22 mouse cellular contexts compared by ENCODE assay signal in the genomic region with DNA sequence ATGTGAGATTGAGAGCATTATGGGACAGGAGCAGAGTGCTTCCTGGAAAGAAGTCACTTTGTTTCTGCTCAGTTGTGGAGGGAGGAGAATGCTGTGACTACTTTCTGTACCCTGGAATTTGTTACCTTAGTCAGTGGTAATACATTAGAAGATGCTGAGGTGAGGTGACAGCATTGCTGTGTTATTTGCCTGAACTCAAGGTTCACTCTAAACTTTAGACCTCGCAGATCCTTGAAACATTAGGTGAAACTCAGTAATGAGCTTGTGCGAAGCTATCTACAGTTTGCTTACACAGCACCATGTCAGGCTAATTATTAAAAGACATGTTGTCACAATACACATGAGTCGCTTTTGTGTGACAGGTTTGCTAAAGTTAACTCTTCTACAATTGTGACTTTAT. TPM values are rescaled to one million over a fixed set of nuclear protein-coding genes. Genes with fewer than 3 reads are reported as not detected.
DNase-seq lines count a peak whose midpoint lies in the region; ATAC-seq and TF ChIP-seq lines count a peak whose summit lies in the region.
"Had no signal": no experiment of that assay in that cellular context is flagged by ENCODE, and none has a peak within 500 bp of the region (broad histone marks: within the 10 kb centered on the region; RNA-seq: fewer than 3 reads in every experiment).

No protein-coding gene starts in this region.

- H3K36me3 ChIP-seq in kidney, postnatal 0 days (ENCODE audit: insufficient read depth, low read length) = no peaks in the 10 kb centered on the region
- H3K36me3 ChIP-seq in liver, postnatal 0 days (replicated peaks; ENCODE audit: insufficient read depth, low read length) = no peaks in the 10 kb centered on the region; the same call in 1 of the 2 replicates
- peaks cover 17% of the 10 kb centered on the region; the same call in 1 of the 2 replicates for H3K36me3 ChIP-seq in liver, embryonic 12.5 days
- no peaks in the 10 kb centered on the region for H3K36me3 ChIP-seq in intestine, embryonic 15.5 days
- no peaks in the 10 kb centered on the region for H3K36me3 ChIP-seq in small intestine, adult 2 months (ENCODE audit: control insufficient read depth, insufficient read depth, low read length)
- H3K36me3 ChIP-seq in heart, adult 2 months (ENCODE audit: control insufficient read depth, insufficient read depth, low read length) = no peaks in the 10 kb centered on the region
- H3K36me3 ChIP-seq: embryonic facial prominence, embryonic 15.5 days; heart, embryonic 13.5 days had no signal

- no peak for TF ChIP-seq POLR2A in small intestine, adult 2 months (IDR thresholded peaks at IDR 0.05; ENCODE audit: low read depth, low read length)
- no peak for TF ChIP-seq POLR2A in heart, adult 2 months (IDR thresholded peaks at IDR 0.05; ENCODE audit: insufficient read depth, low read depth, low read length)

- intact Hi-C loops in heart, adult 2 months (cut with DNase I) = no loop called here

- 62% methylated on average over 3 of the region's 3 CpGs for WGBS in kidney, postnatal 0 days
- WGBS in liver, postnatal 0 days (ENCODE audit: insufficient replicate concordance) = 67% methylated on average over 3 of the region's 3 CpGs
- WGBS in liver, embryonic 12.5 days (ENCODE audit: insufficient replicate concordance) = 84% methylated on average over 3 of the region's 3 CpGs
- WGBS in intestine, embryonic 15.5 days = 59% methylated on average over 3 of the region's 3 CpGs
- 49% methylated on average over 3 of the region's 3 CpGs for WGBS in small intestine, adult 2 months
- 82% methylated on average over 3 of the region's 3 CpGs for WGBS in heart, adult 2 months

- no peak for TF ChIP-seq EP300 in liver, postnatal 0 days (IDR thresholded peaks at IDR 0.05; ENCODE audit: low read depth)
- no peak for TF ChIP-seq EP300 in heart, adult 2 months (IDR thresholded peaks at IDR 0.05; ENCODE audit: insufficient read depth, low read depth, low read length)

- no peak overlapping the region for H3K27ac ChIP-seq in kidney, postnatal 0 days
- H3K27ac ChIP-seq in liver, postnatal 0 days (ENCODE audit: low read depth) = no peak overlapping the region
- no peak overlapping the region for H3K27ac ChIP-seq in liver, embryonic 12.5 days
- H3K27ac ChIP-seq in intestine, embryonic 15.5 days = no peak overlapping the region
- peak overlapping the region; percentile 46; the same call in 1 of the 2 replicates for H3K27ac ChIP-seq in small intestine, adult 2 months (ENCODE audit: insufficient read depth, low read depth, low read length)
- H3K27ac ChIP-seq in heart, adult 2 months = no peak overlapping the region
- H3K27ac ChIP-seq: embryonic facial prominence, embryonic 15.5 days; forebrain, embryonic 10.5 days; gastrocnemius, adult 2 months; heart, embryonic 13.5 days had no signal

- H3K4me2 ChIP-seq in kidney, postnatal 0 days (ENCODE audit: low read length) = no peak overlapping the region
- no peak overlapping the region; the same call in 1 of the 2 replicates for H3K4me2 ChIP-seq in liver, postnatal 0 days (ENCODE audit: low read depth, low read length)
- H3K4me2 ChIP-seq in liver, embryonic 12.5 days = no peak overlapping the region
- no peak overlapping the region for H3K4me2 ChIP-seq in intestine, embryonic 15.5 days (replicated peaks)
- H3K4me2 ChIP-seq: embryonic facial prominence, embryonic 15.5 days; heart, embryonic 13.5 days had no signal

- peak; percentile 3 for DNase-seq in kidney, postnatal 0 days (ENCODE audit: low spot score)
- no peak for DNase-seq in kidney, postnatal 4 days
- DNase-seq in liver, postnatal 0 days = no peak
- no peak for DNase-seq in heart, adult 2 months
- DNase-seq: adrenal gland, adult 2 months; adrenal gland, postnatal 36 days; cerebellum, adult 11 months; cerebellum, adult 8-10 months; cerebellum, postnatal 14 days; embryo, embryonic 11 days; gastrocnemius, adult 2 months; gastrocnemius, postnatal 25 days; heart, postnatal 36 days had no signal

- H3K27me3 ChIP-seq in kidney, postnatal 0 days (ENCODE audit: insufficient read depth, low read length) = no peaks in the 10 kb centered on the region
- no peaks in the 10 kb centered on the region for H3K27me3 ChIP-seq in liver, postnatal 0 days (ENCODE audit: insufficient read depth, low read length)
- no peaks in the 10 kb centered on the region for H3K27me3 ChIP-seq in liver, embryonic 12.5 days (replicated peaks)
- no peaks in the 10 kb centered on the region for H3K27me3 ChIP-seq in intestine, embryonic 15.5 days (replicated peaks)
- H3K27me3 ChIP-seq in small intestine, adult 2 months (ENCODE audit: control insufficient read depth, insufficient read depth, low read length) = no peaks in the 10 kb centered on the region
- H3K27me3 ChIP-seq in heart, adult 2 months (ENCODE audit: control insufficient read depth, insufficient read depth, low read length) = no peaks in the 10 kb centered on the region
- H3K27me3 ChIP-seq: CH12.LX; embryonic facial prominence, embryonic 15.5 days; heart, embryonic 13.5 days had no signal

- no peak for TF ChIP-seq CTCF in kidney, postnatal 0 days (IDR thresholded peaks at IDR 0.05; ENCODE audit: low read depth)
- no peak for TF ChIP-seq CTCF in liver, postnatal 0 days (IDR thresholded peaks at IDR 0.05; ENCODE audit: low read depth)
- TF ChIP-seq CTCF in small intestine, adult 2 months (IDR thresholded peaks at IDR 0.05; ENCODE audit: extremely low read depth, insufficient read length, insufficient replicate concordance, low read depth, low read length) = no peak
- TF ChIP-seq CTCF in heart, adult 2 months (IDR thresholded peaks at IDR 0.05) = no peak

- peak; percentile 75 for ATAC-seq in kidney, postnatal 0 days (replicated peaks; ENCODE audit: low FRiP score, low read depth)
- no peak for ATAC-seq in liver, postnatal 0 days
- ATAC-seq in liver, embryonic 12.5 days = no peak
- peak; percentile 65 for ATAC-seq in intestine, embryonic 15.5 days
- ATAC-seq: forebrain, embryonic 14.5 days had no signal

- H3K4me3 ChIP-seq in kidney, postnatal 0 days (replicated peaks; ENCODE audit: low read depth, low read length) = no peak overlapping the region
- no peak overlapping the region for H3K4me3 ChIP-seq in liver, postnatal 0 days (ENCODE audit: low read depth, low read length)
- H3K4me3 ChIP-seq in liver, embryonic 12.5 days = no peak overlapping the region
- H3K4me3 ChIP-seq in intestine, embryonic 15.5 days (replicated peaks) = no peak overlapping the region
- no peak overlapping the region for H3K4me3 ChIP-seq in small intestine, adult 2 months (ENCODE audit: low read depth, low read length)
- no peak overlapping the region for H3K4me3 ChIP-seq in heart, adult 2 months
- H3K4me3 ChIP-seq: embryonic facial prominence, embryonic 15.5 days; erythroblast, embryonic 14.5 days; forebrain, embryonic 10.5 days; gastrocnemius, adult 2 months; heart, embryonic 13.5 days had no signal

- no peaks in the 10 kb centered on the region for H3K79me2 ChIP-seq in heart, adult 2 months (replicated peaks; ENCODE audit: control insufficient read depth, insufficient read depth, low read length)

- no peaks in the 10 kb centered on the region for H3K4me1 ChIP-seq in kidney, postnatal 0 days (replicated peaks; ENCODE audit: insufficient read depth, low read length)
- H3K4me1 ChIP-seq in liver, postnatal 0 days (ENCODE audit: insufficient read depth) = 0 out of 2 replicates have a peak, but pooled peaks cover 2% of the 10 kb centered on the region
- no peaks in the 10 kb centered on the region for H3K4me1 ChIP-seq in liver, embryonic 12.5 days
- H3K4me1 ChIP-seq in intestine, embryonic 15.5 days (replicated peaks) = no peaks in the 10 kb centered on the region
- no peaks in the 10 kb centered on the region for H3K4me1 ChIP-seq in small intestine, adult 2 months (ENCODE audit: control insufficient read depth, insufficient read depth, insufficient read length, low read length)
- H3K4me1 ChIP-seq in heart, adult 2 months (ENCODE audit: control insufficient read depth, insufficient read depth, low read length) = no peaks in the 10 kb centered on the region
- H3K4me1 ChIP-seq: embryonic facial prominence, embryonic 15.5 days; heart, embryonic 13.5 days had no signal

- H3K9me3 ChIP-seq in kidney, postnatal 0 days (replicated peaks; ENCODE audit: low read length) = no peaks in the 10 kb centered on the region
- H3K9me3 ChIP-seq in liver, postnatal 0 days (ENCODE audit: low read length) = no peaks in the 10 kb centered on the region
- H3K9me3 ChIP-seq in liver, embryonic 12.5 days (replicated peaks) = no peaks in the 10 kb centered on the region
- no peaks in the 10 kb centered on the region for H3K9me3 ChIP-seq in intestine, embryonic 15.5 days
- H3K9me3 ChIP-seq: embryonic facial prominence, embryonic 15.5 days; forebrain, embryonic 10.5 days; heart, embryonic 13.5 days had no signal

- no peak overlapping the region for H3K9ac ChIP-seq in kidney, postnatal 0 days (ENCODE audit: low read depth, low read length)
- 0 out of 2 replicates have a peak overlapping the region, but pooled peaks have one; percentile 30 for H3K9ac ChIP-seq in liver, postnatal 0 days (replicated peaks)
- no peak overlapping the region for H3K9ac ChIP-seq in liver, embryonic 12.5 days
- no peak overlapping the region for H3K9ac ChIP-seq in intestine, embryonic 15.5 days
- no peak overlapping the region for H3K9ac ChIP-seq in heart, adult 2 months (ENCODE audit: low read depth, low read length)
- H3K9ac ChIP-seq: embryonic facial prominence, embryonic 15.5 days; heart, embryonic 13.5 days had no signal

RNA-seq across cellular contexts. Expression of gene Mms22l, which starts 47.2 kb away (rescaled TPM):
- 14.5 and 14.7 TPM in 2 replicates for polyA plus RNA-seq in kidney, postnatal 0 days (2015; fragmentation: Nextera tagmentation; extraction: Ambion mirVana)
- polyA plus RNA-seq in liver, postnatal 0 days (2015; fragmentation: Nextera tagmentation; extraction: Ambion mirVana) = 7.9 and 8.3 TPM in 2 replicates
- polyA plus RNA-seq in liver, embryonic 12.5 days (2016; fragmentation: Nextera tagmentation; extraction: Ambion mirVana) = 36.2 and 37.0 TPM in 2 replicates
- polyA plus RNA-seq in intestine, embryonic 15.5 days (2015; fragmentation: Nextera tagmentation; extraction: Ambion mirVana) = 24.2 and 25.5 TPM in 2 replicates
- polyA plus RNA-seq in small intestine, adult 2 months (2012; rRNA removed) = 0.85 and 1.5 TPM in 2 replicates
- under 1 TPM; 0.45 to 0.65 TPM for total RNA-seq in heart, adult 2 months (2021)
- polyA plus RNA-seq in heart, adult 2 months (2012; rRNA removed) = 0.35 and 0.56 TPM in 2 replicates

Comparison
In these comparisons a context has a peak if more than half of its experiments do, and no peak if none do; other contexts are left out.
1. ATAC-seq: peak in kidney, postnatal 0 days (single experiment) and intestine, embryonic 15.5 days (single experiment); none in liver, postnatal 0 days (single experiment) and liver, embryonic 12.5 days (single experiment).